Mouse (Mus musculus) thymus, postnatal 10 days (tissue): ENCODE results near the gene Sdk1.

Experiments
- DNase-seq, 2 experiments: peaks; one replicate each; pipeline ENCODE4 v3.0.0; 2021; ENCODE audit warnings: low spot score in 2 of 2

Gene Sdk1

DNA sequence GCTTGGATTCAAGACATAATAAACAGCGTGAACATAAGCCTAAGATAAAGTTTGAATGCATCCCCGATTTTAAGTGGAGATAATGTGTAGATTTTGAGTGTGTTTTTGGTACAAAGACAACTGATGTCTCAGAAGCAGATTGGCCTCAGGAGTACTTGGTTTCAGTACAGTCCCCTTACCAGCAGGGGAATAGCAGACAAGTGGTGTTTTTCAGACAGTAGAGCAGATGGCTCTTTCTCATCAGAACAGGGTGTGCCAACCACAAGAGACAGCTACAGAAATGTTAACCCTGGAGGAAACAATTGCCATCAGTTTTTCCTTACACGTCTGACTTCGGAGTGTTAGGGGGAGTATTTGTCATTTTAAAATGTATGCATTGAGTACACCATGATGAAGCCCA, 83.6 kb downstream of the Sdk1 start:
- DNase-seq: no peak

DNA sequence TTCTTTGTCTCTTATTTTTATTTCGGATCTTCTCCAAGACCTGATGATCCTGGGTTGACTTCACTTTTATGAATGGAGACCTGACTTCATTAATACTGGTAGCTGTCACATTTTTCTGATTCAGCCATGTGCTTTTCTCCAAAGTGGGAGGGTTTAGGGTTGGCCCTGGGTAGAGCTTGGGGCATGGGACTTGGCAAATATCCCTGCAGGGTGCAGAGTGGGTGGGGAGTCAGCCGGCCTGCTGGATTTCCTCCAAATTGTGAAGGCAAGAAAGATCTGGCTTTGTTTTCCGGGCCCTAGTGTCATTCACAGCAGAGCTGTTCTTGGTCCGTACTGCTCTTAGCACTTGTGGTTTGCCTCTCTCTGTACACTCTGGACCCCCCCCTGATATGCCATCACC, 103.1 kb downstream of the Sdk1 start:
- DNase-seq: no peak

DNA sequence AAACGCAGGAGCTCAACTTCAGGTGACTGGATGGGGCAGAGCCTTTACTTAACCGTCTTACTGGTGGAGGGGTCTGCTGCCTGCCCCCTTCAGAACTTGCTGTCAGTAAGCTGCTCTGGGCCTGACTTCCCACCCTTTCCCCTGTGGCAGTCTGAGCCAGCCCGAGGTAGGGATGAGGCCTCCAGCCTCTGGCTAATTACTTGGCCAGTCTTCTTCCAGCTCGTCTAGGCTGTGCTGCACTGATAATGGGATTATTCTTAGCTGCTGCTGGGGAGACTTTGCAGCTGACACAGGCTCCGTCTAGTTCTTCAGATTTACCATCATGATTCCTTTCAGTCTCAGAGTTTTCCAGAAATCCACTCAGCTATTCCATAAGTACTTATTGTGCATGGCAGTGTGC, 104.2 kb downstream of the Sdk1 start:
- no peak for DNase-seq

DNA sequence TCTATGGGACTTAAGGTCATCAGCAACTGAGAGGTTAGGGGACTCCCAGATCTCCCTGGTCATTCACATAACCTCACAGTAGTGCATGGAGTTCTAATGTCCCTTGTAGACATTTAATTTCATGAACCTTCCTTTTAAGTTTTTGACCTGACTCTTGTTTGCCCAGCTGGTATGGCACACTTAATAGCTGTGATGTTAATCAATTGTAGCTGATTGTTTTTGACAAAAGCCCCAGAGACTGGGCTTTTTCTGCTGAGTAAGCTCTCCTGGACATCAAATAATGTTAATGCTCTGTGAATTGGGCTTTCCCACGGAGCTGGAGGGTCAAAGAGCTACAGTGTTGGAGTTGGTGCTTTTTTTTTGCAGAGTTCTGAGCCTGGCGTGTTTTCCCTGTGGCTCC, 121.4 kb downstream of the Sdk1 start:
- DNase-seq: no peak

DNA sequence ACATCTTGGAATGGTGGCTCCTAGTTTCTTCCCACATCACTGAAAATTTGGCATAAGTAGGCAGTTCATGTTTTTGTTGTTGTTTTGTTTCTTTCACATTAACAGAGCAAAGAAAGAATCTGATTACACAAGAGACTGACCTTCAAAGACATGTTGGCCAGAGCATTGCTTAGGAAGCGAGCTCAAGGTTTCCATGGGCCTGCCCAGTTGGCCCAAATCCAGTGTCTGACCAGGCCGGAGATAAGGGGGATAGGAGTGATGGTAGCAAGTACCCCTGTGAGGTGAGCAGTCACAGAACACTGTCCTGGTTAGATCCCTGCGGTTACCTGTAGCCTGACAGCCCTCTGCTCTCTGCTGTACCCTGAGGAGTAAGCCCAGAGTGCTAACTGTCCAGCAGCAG, 122.7 kb downstream of the Sdk1 start:
- DNase-seq: no peak

DNA sequence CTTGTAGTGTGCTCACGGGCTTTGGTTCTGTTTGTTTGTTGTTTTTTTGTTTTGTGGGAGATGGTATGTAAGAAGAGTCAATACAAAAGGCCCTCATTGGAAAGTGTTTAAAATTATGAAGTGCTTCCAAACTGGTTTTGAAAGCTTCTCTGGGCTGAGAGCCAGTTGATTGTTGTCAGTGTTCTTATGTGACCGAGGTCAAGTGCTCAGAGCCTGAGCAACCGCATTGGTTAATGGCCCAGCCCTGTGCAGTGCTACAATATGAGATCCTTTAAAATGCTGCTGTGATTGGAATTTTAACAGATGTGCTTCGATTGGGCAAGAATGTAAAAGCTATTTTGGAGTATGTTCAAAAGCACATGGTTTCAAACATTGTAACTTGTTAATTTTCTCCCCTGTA, 127.3 kb downstream of the Sdk1 start:
- no peak for DNase-seq

DNA sequence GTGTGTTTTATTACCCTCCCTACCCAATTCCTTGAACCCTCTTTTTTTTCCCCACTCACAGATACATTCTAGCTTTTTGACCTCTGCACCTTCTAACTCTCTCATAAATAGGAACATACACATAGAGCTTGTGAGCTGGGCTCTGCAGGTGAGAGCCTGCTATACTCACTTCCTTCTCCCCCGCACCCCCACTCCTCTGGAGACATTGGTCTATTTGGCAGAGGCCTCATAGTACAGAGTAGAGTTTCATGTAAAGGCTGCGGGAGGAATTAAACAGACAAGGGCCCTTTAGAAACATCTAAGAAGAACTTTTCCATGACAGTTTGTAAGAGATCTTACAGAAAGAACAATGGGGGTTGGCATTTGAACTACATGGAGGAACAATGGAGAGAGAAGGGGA, 133.5 kb downstream of the Sdk1 start:
- no peak for DNase-seq

DNA sequence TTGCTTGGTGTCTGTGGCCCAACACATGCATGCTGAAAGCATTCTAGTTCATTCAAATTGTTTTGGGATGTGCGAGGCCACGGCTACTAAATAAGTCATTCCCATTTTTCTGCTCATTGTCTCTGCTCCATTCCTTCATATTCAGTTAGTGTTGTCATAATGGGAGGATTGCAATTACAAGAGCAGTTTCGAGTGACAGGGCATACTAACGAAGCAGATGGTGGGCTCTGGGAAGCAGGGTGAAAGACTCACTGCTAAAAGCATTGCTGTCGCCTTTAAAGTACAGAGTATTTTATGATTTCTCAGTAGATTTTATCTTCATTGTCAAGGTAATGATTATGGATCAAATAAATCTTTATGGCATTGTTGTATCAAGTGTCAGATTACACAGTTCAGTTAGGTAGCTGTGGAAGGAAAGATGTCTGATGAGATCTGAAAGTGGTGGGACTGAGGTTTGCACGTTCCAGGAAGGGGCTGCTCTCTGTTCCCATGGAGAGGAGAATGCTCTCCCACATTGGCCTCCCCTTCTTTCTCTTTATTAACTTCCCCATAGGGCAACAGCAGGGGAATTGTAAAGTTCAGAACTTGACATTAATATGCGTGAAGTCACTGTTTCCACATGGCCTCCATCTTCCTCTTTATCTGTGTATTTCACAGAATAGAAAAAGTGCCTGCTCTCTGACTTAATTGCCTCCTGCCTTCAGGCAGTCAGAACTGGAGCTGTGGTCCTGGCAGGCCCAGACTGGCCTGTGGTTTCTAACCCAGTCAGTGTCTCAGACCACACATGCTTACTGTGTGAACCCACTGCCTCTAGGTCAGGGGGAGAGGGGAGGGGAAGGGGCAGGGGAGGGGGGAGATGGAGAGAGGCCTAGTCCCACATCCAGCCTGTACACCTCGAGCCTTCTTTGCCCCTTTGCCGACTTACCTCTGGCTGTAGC, 138.8 kb downstream of the Sdk1 start:
- no peak for DNase-seq

DNA sequence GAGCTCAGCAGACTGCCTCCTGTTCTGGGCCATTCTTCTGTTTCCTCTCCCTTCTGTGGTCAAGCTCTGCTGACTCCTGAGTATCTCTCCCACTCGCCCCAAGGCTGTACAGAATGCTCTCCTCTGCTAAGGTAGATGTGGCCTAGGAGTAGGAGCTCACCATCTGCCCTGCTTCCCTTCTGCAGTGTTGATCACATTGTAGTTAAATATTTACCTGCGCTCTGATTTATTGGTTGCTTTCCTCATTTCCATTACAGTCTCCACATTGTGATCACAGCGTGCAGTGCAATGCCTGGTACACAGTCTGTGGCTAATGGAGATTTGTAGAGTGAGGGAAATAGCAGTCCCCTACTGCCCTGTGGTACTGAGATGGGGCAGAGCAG, 139.5 kb downstream of the Sdk1 start:
- no peak for DNase-seq

DNA sequence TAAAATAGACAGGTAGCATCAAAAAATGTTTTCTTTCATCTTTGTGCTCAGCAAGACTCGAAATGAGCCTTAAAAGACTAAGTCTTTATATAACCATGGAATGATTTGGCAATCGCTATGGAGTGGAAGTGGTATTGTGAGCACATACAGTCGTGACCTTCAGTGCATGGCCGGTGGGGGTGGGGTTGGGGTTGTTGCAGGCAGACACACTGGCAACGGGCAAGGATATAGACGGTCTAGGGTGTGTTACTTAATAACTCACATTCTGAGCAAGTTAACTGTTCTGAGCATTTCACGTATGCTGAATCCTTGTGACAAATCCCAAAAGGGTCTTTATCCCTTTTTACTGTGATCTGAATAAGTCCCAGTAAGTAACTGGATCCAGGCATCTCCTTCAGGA, 140.3 kb downstream of the Sdk1 start:
- no peak for DNase-seq

DNA sequence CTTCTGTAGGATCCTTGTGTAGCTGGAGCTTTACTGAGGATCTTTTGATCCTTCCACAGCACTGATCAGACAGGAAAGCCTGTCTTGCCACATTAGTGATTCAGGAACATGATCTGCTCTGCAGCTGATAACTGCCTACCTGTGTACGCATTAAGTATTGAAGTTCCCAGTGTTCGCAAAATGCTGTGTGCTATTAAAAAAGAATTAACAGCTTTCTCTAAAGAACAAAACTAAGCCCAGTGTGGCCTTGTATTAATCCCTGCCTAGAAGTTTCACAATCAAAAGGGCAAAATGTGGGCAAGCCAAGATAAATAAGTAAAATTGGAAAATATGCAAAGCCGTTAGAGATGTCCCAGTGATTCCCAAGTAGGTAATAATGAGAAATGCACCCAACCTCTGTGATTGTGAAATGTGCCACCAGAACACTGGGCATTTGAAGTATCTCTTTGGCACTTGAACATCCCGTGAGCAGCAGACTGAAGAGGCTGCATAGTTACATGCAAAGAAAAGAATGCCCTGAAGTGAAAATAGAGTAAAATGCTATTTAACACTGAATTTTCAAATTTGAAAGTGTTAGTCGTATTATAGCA, 141.1 kb downstream of the Sdk1 start:
- DNase-seq: no peak

DNA sequence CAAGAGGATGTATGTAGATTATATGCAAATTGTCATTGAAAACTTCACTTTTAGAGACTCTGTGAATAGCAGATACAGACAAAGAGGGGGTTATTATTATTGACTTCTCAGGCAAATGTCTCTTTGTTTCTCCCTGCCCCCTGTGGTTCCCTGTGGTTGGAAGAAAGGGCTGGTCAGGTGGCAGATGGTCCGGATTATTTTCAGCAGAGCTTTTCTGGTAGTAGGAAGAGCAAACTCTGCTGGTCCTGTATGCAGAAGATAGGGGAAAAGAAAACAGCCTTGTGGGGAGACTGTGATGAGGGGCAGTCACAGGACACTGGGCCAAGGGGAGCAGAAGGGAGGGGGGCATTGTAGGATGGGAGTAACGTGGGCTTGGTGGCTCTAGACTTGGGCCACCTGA, 147.2 kb downstream of the Sdk1 start:
- DNase-seq: no peak

DNA sequence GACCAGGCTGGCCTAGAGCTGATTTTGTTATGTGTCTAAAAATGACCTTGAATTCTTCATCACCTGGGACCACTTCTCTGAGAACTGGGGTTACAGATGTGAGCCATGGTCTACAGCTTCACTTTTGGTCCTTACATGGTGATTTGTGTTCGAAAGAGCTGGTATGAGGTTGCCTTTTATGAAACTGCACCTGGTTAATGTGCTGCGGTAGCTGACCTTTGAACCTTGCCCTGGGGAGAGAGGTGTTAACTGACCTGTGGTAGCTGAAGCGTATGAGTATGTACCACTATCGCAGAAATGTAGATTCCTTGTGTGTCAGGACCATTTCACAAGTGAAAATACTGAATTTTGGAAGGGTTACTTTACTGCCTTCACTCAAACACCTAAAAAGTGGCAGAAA, 149.3 kb downstream of the Sdk1 start:
- no peak for DNase-seq

DNA sequence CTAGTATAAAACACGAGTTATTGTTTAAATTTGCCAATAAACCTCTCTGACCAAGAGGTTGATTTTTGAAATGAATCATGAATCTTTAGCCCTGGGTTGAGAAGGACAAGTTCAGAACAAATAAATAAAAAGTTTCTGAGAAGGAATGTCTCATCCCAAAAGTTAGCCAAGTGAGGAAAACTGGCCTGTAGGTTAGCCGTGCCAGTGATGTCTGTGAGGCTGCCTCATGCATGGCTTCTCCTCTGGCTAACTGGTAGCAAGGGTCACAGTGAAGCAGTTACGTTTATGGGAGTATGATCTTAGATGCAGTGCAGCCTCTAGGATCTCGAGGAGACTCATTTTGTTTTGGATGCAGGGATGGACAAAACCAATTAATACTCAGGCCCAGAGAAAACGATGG, 149.9 kb downstream of the Sdk1 start:
- no peak for DNase-seq

DNA sequence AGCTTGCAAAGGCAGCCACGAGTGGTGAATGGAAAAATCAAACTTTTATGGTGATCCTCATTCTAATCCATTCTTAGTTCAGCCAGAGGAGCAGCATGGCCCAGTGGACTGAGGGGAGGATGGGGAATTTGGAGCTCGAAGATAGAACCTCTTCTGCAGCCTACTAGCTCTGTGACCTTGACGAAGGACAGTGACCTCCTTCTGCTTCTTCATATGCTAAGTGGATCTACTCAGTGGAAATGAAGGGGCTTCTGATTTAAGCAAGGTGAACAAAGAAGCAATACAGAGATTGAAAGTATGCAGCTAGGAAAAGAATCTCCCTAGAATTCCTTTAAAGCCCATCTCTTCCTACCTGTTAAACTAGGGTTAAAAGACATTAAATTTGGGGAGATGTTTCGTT, 152.6 kb downstream of the Sdk1 start:
- no peak for DNase-seq

DNA sequence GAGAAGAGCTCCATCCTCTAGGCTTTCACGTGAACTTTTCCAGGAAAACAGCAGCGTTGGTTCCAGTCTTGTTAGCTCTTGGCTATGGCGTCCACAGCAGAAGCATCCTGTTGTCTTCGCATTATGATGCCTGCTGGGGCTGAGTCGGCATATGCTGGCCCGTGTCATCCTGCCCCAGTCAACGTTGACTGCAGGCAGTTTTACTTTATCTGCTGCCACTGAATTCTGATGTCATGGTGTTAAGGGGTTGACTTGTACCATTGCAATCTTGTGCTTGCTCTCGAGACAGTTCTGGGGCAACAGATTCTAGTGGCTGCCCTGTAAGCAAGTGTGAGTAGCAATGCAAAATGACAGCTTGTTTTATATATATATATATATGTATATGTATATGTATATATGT, 153.3 kb downstream of the Sdk1 start:
- DNase-seq: no peak

DNA sequence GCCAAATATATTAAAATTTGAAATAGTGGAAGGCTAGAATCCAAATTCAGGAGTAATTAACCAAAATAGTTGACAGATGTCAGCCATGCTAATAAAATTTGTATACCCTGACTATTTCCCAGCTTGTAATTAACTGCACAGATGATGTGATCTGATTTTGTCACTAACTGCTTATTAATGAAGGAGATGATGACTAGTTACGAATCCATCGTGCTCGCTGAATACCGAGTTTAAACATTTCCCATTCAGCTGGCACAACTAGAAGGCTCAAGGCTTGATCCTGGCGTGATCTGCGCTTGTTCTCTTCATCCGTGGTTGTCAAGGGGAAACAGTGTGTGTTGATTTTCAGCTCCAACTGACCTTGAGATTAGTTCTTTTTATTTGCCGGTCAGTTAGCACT, 162.5 kb downstream of the Sdk1 start:
- no peak for DNase-seq

DNA sequence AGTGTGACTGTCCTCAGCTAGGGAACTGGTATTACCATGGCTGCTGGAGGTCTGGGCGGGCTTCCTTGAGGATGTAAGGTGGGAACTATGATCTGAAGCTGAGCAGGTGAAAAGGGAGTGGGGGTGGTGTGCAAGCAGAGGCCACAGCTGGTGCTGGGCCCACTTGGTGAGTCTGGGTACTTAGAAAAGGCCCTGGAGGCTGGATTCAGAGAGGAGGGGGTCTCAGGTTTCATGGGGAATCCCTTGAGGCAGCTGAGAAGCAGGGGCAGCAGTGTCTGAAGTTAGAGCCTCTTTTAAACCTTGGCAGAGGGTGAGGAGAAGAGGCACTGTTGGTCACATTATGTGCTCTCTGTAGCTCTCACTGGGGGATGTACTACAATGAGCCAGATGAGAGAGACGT, 163.4 kb downstream of the Sdk1 start:
- DNase-seq: no peak

DNA sequence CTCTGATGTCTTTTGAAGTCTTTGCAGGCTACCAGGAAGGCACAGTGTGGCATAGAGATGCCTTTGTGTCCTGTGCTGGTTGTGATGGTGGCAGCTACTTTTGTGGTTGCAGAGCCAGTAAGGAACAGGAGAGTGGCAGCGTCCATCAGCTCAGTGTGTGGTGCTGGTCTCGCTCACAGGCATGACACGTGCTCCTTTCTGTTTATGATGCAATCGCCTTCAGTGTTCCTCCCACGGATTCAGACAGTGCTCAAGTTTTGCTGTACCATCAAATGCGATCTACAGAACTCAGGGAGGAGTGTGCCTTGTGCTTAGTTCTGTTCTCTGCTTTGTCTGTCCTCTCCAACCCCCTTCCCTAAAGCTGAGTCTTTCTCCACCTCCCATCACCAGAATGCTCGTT, 165.6 kb downstream of the Sdk1 start:
- DNase-seq: no peak

DNA sequence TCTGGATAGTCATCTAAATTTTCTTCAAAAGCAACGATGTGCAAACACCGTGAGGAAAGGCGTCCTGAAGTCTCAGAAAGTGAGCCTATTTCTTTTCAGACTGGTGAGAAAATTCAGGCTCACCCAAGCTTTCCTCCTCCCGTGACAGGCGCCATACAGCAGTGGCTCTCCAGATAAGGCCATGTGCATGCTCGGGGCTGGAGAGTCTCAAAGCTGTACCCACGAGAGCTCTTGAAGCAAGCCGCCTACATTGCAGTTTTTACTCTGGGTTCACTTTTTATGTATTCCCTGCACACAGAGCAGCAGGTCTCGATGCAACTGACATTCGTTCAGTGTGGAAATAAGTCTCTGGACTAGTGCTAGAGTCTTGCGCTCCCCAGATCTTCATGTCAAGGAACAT, 171.7 kb downstream of the Sdk1 start:
- DNase-seq: no peak

DNA sequence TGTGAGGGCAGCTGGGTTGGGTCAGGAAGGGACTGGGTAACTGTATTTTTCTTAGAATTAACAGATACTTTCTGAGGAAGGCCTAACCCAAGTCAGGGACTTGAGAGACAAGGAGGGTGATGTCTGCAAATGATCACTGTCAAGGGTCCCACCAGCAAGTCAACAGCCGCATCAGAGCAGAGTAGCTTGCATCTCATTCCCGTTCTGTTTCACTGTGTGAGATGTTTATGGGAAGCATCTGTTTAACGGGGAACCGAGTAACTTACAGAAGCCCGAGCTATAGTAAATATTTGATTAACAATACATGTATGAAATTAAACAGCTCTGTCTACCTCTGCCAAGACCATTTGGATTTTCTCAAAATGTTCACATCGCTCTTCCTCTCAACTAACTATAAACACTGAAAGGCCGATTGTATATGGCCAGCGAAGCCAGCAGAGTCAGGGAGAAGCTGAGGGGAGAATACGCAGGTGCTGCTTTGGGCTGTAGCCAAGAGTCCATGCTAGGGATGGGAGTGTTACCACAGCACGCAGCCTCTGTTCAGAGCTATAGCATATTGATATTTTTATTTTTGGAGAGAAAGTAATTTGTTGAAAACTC, 174.5 kb downstream of the Sdk1 start:
- no peak for DNase-seq

DNA sequence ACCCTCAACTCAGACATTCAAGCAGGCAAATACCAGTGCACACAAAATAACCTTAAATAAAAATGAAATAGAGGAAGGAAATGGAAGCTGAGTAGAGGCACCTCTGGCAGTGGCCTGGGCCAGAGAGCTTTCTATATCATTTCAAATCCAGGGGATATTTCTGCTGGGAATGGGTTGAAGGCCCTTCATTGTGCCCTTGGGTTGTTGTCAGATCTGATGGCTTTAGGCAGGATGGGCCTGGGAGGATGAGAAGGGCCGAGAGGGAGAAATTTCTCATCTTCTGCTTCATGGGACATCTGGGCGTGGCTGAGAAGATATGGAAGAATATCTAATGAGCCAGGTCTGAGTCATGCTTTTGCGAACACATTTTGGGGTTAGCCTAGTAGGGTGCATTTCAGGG, 186.8 kb downstream of the Sdk1 start:
- DNase-seq: no peak

DNA sequence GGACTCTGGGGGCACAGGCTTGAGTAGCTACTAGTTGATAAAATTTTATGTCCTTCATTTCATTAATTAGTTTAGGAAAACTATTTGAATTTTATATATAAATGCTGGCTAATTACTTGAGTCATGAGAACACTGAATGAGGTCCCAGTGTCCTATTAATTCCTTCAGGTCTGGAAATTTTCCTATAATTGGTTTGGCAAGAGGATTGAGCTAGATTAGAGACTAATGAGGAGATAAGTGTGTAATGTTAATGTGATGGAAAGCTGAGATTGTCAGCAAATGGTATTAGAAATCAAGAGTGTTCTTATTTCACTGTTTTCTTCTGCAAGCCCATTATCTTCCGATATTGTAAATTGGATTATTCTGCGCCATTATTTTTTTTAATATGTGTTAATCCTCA, 192.0 kb downstream of the Sdk1 start:
- DNase-seq: no peak
